Mouse (Mus musculus): ENCODE measurements at regions not wholly inside any gene's neighbourhood (a gene's known extent, or its start where the extent isn't known, plus 50 kb on each side); places are given as distances from the start of the nearest gene placed in this dataset.

- TF ChIP-seq EP300 (IDR thresholded peaks at IDR 0.05; ENCODE audit: insufficient read depth, low read depth, low read length) (no peak), CTCF (IDR thresholded peaks at IDR 0.05; ENCODE audit: low read depth, low read length) (no peak), POLR2A (IDR thresholded peaks at IDR 0.05; ENCODE audit: insufficient read depth, low read length) (no peak)
Measured at GRCm38 (mm10) chr5:91692292-91692691, 174.9 kb downstream of the Parm1 start.

Measured in ES-Bruce4 (cell line).